In the genomic region with DNA sequence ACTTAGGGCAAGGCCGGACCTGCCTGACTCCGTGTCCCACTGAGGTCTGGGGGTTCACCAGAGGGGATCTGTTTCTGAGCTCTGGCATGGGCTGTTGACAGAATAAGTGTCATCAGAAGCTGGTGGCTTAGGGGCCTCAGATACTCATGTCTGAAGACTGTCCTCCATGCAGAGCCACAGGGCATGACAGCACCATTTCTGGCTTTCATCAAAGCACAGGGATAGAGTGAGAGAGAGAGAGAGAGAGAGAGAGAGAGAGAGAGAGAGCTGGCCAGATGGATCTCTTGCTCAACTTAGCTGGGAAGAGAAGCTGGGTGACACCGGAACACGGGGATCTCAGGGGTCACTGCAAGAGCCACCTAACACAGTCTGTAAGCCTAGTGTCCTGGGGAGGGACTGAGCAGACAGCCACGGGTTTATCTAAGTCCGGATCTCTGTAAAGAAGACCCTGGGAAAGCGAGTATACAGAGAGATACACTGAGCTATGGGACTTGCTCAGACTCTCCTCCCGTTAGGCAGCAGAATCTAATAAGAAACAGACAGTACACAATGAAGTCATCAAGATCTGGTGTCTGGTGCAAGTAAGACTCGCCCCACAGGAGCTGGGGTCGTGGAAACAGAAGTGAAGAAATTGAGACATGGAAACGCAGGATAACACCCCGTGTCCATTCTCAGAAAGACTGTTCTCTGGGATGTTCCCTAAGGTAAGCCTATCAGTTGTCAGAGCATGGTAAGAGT, we compare ENCODE assay signal across 14 mouse cellular contexts. TPM values are rescaled to one million over a fixed set of nuclear protein-coding genes. Genes with fewer than 3 reads are reported as not detected.
DNase-seq lines count a peak whose midpoint lies in the region; ATAC-seq lines count a peak whose summit lies in the region.
"Had no signal": no experiment of that assay in that cellular context is flagged by ENCODE, and none has a peak within 500 bp of the region (broad histone marks: within the 10 kb centered on the region; RNA-seq: fewer than 3 reads in every experiment).

No protein-coding gene starts in this region.

- H3K36me3 ChIP-seq in heart, embryonic 16.5 days (ENCODE audit: control insufficient read depth, insufficient read depth): no peaks in the 10 kb centered on the region
- H3K36me3 ChIP-seq in limb, embryonic 10.5 days: no peaks in the 10 kb centered on the region

- peak overlapping the region; percentile 4; the same call in 1 of the 2 replicates for H3K27ac ChIP-seq in heart, embryonic 16.5 days (ENCODE audit: low read length)
- 0 out of 2 replicates have a peak overlapping the region, but pooled peaks have one; percentile 17 for H3K27ac ChIP-seq in limb, embryonic 10.5 days
- H3K27ac ChIP-seq: macrophage had no signal

- no peaks in the 10 kb centered on the region for H3K9me3 ChIP-seq in heart, embryonic 16.5 days (replicated peaks; ENCODE audit: control insufficient read depth, low read length)
- no peaks in the 10 kb centered on the region for H3K9me3 ChIP-seq in limb, embryonic 10.5 days (replicated peaks)

- H3K27me3 ChIP-seq in heart, embryonic 16.5 days (ENCODE audit: control insufficient read depth, insufficient read depth, low read length): no peaks in the 10 kb centered on the region; the same call in 1 of the 2 replicates
- no peaks in the 10 kb centered on the region for H3K27me3 ChIP-seq in limb, embryonic 10.5 days (ENCODE audit: low read depth, poor library complexity, severe bottlenecking)

- peaks cover 25% of the 10 kb centered on the region for H3K4me1 ChIP-seq in heart, embryonic 16.5 days (ENCODE audit: control insufficient read depth, insufficient read depth, low read length)
- peaks cover 41% of the 10 kb centered on the region for H3K4me1 ChIP-seq in limb, embryonic 10.5 days

- DNase-seq in heart, adult 8-10 months (ENCODE audit: low spot score): no peak
- peak; percentile 50 for DNase-seq in thymus, postnatal 4 days
- DNase-seq in thymus, postnatal 0 days (ENCODE audit: low spot score): no peak
- DNase-seq in limb, embryonic 10.5 days (ENCODE audit: low spot score): no peak
- DNase-seq in kidney, adult 18-20 months: no peak
- DNase-seq: cerebellum, adult 8-10 months; gastrocnemius, postnatal 14 days; kidney, adult 11 months had no signal

- H3K9ac ChIP-seq in heart, embryonic 16.5 days (ENCODE audit: low read length): peak overlapping the region; percentile 20; the same call in 1 of the 2 replicates
- H3K9ac ChIP-seq: forebrain, postnatal 0 days had no signal

- 42% methylated on average over 12 of the region's 12 CpGs for WGBS in heart, embryonic 16.5 days
- 50% methylated on average over 12 of the region's 12 CpGs for WGBS in limb, embryonic 10.5 days

- no peak overlapping the region for H3K4me2 ChIP-seq in heart, embryonic 16.5 days (ENCODE audit: low read depth, low read length)

- H3K4me3 ChIP-seq in heart, embryonic 16.5 days (ENCODE audit: low read length): no peak overlapping the region
- no peak overlapping the region for H3K4me3 ChIP-seq in limb, embryonic 10.5 days

- no peak for ATAC-seq in heart, embryonic 16.5 days (replicated peaks; ENCODE audit: extremely low read depth, insufficient read depth, low FRiP score)
- ATAC-seq in activated CD4-positive, CD25-positive, alpha-beta regulatory T cell, adult 4 months: no peak
- ATAC-seq: midbrain, embryonic 16.5 days had no signal

RNA-seq across cellular contexts. Expression of gene Medag, which starts 42.8 kb away (rescaled TPM):
- polyA plus RNA-seq in heart, embryonic 16.5 days (2015; fragmentation: Nextera tagmentation; extraction: Ambion mirVana): 1.6 and 2.2 TPM in 2 replicates
- total RNA-seq in heart, adult 8-10 months (2022): 10 to 100 TPM in 3 of 4 experiments, 1 to 10 TPM in 1; 9.4 to 13.9 (median 11.5) TPM
- polyA plus RNA-seq in thymus, postnatal 0 days (2015; fragmentation: Nextera tagmentation; extraction: Ambion mirVana): 1.3 and 2.0 TPM in 2 replicates
- 0.26 and 0.33 TPM in 2 replicates for polyA plus RNA-seq in limb, embryonic 10.5 days (2016; fragmentation: Nextera tagmentation; extraction: Ambion mirVana)
- polyA plus RNA-seq in activated CD4-positive, CD25-positive, alpha-beta regulatory T cell, adult 4 months (2017; shearing (Covaris generic)): 1 to 10 TPM; 1.2 to 1.6 TPM
- total RNA-seq: neutrophil, adult 5-6 weeks had no signal
- polyA plus RNA-seq: macrophage had no signal
